Mouse (Mus musculus) kidney, adult 9 months (tissue): ENCODE results near the gene 4933406M09Rik.
A peak's percentile ranks its signal among the peaks of the same experiment; 100 is the strongest.

Experiments used
- DNase-seq: peaks from one replicate; pipeline ENCODE4 v3.0.0; 2022

Gene 4933406M09Rik

DNA sequence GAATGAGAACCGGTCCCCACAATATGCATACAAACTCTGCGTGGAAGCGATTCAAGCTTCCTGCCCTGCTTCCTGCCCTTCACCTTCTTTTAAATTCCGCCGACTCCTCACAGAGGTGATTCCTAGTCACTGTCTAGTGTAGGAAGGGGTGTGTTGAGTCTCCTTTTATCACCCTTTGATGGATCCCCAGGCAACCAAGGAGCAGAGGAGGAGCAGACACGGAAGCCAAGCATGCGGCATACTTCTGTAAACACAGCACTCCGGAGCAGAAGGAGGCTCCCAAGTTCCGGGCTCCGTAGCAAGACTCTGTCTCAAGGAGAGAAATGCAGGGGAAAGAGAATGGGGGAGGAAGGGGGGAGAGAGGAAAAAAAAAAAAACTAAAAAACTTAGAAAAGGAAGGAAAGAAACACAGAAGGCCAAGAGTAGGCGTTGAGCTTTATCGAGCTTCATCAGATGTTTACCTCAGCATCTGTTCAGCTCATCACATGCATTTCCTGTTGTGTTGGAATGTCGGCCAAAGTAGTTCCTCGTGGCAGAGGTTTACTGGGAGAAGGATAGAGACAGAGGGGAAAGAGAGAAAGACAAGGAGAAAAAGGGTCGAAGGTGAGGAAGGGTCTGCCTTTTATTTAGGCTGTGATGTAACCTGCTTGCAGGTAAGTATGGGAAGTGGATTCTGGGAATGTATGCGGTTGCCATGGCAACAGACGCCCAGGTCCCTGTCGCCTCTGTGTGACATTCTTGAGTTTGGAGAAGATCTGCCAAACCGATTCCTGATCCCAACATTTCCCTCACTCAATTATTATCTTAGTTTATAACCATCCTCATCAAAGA, 3.7 kb upstream of the 4933406M09Rik start:
- DNase-seq, result no peak

DNA sequence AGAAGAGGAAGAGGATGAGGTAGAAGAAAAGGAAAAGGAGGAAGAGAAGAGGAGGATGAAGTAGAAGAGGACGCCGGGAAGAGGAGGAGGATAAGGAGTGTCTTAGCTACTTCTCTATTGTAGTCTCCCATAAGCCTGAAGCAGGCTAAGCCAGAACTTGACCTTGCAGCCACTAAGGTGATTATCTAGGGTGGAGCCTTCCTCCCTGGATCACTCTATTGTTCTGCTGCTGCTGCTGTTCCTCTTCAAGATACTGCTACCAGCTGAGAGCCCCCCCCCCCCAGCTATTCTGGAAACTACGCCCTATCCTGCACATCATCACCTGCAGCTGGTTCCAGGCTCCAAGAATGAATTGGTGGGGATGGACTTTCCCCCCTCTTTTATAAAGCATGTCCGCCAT, 1.2 kb upstream of the 4933406M09Rik start:
- DNase-seq, result no peak

DNA sequence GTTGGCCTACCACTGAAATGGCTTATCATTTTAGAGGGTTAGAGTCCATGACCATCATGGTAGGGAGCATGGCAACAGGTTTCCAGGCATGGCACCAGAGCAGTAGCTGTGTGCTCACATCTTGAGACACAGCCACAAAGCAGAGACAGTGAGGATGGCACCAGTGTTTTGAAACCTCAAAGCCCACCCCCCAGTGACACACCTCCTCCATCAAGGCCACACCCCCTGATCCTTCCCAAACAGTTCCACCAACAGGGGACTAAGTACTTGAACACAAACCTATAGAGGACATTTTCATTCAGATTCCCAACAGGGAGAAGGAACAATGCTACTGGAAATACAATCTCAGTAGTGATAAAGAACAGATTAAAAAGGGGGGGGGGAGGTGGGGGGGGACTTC, 564 bp upstream of the 4933406M09Rik start:
- DNase-seq, result no peak

DNA sequence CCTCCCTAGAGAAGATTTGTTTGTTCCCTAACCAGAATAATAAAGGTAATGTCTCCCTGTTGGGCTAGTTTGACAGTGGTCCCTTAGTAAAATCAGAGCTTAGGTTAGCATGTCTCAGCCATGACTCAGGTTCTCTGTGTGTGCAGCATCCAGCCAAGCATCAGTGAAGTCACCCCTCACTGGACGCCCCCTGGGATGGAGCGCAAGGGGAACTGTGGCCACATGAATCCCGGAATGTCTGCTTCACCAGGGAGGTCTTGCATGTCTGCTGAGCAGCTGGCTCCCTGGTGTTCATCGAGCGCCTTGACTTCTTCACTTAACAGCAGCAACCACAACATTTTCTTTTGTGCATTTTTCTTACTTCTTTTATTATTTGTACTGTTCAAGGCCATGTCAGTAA, 8.1 kb downstream of the 4933406M09Rik start:
- no peak for DNase-seq

DNA sequence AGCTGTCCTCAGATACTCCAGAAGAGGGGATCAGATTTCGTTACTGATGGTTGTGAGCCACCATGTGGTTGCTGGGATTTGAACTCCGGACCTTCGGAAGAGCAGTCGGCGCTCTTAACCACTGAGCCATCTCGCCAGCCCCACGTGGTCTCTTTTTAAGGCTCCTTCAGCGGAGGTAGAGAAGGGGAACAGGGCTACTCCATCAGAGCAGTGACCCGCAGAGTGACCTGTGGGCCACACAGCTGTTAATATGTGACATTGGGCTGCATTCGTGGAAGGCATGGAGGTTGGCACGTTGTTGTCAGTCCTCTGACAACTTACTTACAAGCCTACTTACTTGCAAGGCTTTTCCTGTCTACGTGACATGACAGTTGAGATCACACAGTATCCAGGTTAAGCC, 12.5 kb downstream of the 4933406M09Rik start:
- peak; percentile 51 for DNase-seq

DNA sequence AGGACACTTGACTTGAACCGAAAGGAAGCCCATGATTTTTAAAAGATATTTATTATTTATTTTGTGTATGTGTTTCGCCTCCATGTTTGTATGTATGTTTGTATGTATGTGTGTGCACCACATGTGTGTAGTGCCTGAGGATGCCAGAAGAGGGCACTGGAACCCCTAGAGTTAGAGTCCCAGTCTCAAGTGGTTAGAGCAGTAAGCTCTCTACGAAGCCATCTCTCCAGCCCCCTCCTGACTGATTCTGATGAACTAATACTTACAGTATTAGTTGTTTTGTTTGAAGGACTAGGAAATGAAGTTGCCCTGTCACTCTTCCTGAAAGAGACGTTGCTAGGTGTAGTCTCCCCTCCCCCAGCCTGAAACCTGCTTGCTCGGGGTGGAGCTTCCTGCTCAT, 14.0 kb downstream of the 4933406M09Rik start:
- DNase-seq, result no peak

DNA sequence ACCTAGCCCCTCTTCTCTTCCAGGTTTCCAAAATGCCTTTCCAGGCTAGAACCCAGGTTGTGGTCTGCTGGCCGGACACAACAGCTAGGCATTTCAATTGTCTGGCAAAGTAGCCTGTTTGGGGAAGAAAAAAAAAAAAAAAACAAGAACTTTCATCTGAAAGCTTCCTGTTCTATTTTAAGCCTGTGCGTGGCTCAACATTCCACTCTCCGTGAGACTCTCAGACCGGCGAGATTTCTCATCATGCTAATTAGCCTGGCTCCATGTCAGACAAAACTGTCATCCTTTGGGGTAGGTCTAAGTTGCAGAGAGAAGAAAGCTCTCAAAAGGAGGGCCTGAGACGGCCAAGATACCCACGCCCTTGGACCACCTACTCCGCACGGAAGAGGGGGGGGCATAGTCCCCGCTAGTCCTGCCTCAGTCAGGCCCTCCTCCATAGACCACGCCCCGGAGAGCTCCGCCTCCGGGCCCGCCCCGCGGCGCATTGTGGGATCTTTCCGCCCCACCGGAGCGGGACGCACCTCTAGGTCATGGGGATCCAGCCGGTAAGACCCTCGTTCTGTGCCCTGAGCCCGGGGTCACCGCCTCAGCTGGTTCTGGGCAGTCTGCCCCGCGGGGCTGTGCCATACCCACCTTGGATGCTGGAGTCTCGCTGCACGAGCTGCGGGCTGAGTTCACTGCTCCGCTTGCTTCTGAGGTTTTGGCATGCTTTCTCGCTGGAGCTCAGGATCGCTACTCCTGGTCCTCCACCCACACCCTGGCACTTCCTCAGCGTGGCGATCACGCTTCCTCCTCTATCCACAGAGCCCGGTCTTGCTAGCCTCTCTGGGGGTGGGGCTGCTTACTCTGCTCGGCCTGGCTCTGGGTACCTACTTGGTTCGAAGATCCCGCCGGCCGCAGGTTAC, 20.0 kb downstream of the 4933406M09Rik start, which contains the start of gene Cyb5r1:
Gene Cyb5r1 (plus strand): TSS at position 51 of the 905 bp plus-strand sequence.
- DNase-seq, result peak; percentile 81

DNA sequence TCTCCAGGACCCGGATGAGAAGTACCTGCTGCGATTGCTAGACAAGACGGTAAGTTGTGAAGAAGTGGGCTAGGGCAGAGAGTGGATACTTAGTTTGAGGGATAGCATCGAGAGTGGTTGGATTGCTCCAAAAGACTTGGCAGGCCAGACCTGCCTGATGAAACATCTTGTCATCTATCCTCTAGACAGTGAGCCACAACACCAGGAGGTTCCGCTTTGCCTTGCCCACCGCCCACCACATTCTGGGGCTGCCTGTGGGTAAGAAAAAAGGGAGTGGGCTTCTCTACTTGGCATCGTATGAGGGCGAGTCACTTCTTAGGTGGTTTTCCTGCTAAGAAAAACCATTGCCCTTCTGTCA, 20.7 kb downstream of the 4933406M09Rik start:
- no peak for DNase-seq

DNA sequence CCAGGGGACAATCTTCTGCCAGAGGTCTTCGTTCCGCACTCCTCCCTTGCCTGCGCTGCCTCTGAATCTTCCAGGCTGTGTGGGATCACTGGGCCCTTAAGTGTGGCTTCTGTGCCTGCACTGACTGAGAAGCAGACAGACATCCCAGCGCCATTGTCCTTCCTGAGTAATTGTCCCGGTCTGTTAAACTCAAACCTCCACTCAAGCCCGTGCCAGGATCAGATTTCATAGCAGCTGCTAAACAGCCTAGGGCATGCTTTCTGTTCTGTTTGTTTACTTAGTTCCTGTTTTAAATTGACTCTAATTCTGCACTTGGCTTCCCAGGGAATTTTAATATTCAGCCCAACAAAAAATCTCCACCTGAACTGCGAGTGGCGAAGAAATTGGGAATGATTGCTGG, 22.3 kb downstream of the 4933406M09Rik start:
- peak; percentile 60 for DNase-seq

DNA sequence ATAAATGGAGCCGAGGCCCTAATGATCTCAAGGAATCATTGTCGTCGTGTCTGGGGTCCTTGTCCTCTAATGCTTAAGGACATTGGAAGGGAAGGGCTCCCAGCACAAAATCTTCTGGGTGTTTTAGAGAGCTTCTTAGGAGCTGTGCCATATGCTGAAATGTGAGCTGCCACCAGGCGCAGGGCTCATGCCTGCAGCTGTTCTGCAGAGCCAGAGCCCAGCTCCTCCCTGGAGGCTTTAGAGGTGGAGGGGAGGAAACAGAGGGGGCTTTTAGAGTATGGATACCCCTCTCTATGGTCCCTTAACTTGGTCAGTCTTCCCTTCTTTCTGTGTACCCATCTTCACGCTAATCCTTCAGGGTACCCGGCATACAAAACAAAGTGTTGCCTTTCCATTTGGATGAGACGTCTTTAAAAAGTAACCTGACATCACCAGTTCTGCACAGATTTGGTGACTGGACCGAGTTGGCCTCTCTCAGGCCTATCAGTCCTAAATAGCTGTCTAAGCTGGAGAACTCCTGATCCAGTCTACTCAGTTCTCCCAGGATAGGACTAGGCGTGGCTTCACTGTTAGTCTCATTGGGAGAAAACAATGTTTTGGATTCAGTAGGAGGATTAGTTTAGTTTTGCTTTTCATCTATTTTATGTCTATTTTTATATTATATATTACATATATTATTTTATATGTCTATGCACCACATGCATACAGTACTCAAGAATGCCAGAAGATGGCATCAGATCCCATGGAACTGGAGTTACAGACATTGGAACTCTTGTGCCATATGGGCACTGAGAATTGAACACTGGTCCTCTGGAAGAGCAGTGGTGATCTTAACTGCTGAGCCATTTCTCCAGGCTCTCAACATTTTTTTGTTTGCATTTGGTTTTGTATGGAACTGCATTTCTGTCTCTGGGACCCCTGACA, 26.2 kb downstream of the 4933406M09Rik start:
- no peak for DNase-seq

DNA sequence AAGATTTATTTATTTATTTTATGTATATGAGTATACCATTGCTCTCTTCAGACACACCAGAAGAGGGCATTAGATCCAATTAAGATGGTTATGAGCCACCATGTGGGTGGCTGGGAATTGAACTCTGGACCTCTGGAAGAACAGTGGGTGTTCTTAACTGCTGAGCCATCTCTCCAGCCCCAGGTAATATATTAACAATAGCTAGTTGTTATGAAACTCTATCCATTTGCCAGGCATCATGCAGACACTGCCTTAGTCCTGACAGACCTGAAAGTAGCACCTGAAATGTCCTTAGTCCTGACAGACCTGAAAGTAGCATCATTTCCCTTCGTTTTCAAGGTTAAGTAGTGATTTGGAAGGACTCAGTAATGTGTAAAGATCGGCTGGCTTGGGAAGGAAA, 28.3 kb downstream of the 4933406M09Rik start:
- peak; percentile 76 for DNase-seq

DNA sequence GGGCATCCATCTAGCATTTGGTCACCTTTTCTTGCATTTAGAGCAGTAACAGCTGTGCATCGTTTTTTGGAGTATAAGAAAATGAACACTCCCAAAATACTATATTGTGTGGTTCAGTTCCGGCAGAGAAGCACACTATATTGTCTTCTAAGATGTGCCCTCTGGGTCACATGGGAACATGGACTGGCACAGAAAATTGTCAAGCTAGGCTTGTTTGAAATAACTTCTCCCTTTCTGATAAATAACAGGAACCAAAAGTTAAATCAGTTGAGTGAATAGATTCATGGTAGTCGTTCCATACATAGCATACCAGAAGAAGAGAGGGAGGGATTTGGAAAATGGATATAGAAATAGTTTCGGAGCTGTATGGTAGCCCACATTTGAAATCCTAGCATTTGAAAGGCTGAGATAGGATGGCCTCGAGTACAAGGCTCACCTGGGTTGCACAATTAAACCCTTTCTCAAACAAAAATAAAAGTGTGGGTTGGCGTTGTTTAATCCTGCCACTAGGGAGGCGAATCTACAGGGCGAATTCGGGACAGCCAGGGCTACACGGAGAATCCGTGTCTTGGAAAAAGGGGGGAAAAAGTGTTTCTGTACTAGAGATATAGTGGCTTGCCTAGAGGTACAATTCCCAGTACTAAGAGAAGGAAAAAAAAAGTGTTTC, 28.9 kb downstream of the 4933406M09Rik start:
- DNase-seq, result no peak

DNA sequence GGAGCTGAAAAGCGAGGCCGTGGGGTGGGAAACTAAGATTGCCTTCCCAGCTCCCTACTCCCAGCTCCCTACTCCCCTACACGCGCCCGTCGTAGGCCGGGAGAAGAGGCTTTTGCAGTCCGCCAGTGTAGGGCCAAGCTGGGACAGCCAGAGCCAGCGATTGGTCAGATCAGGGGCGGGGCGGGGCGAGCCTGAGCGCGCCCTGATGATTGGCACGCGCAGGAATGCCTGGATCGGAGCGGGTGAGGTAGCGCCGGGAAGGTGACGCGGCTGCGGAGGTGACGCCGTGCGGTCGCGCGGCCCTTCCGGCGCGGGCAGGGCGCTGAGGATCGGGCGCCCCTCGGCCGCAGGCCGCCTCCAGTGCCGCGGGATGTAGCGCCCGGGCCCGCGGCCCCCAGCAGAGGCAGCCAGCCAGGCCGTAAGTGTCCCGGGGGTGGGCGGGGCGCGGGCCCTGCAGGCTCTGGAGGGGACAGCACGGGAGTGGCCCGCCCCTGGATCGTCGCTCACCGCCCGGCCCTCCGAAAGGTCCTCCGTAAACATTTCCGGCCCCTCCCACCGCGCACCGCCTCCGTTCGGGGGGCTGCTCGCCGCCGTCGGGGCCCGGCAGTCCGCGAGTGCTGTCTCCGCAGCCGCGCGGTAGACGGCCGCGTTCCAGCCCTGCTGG, 29.6 kb downstream of the 4933406M09Rik start, which contains the start of gene Adipor1:
Gene Adipor1 (plus strand): TSS at position 211 of the 664 bp plus-strand sequence.
- peak; percentile 98 for DNase-seq

DNA sequence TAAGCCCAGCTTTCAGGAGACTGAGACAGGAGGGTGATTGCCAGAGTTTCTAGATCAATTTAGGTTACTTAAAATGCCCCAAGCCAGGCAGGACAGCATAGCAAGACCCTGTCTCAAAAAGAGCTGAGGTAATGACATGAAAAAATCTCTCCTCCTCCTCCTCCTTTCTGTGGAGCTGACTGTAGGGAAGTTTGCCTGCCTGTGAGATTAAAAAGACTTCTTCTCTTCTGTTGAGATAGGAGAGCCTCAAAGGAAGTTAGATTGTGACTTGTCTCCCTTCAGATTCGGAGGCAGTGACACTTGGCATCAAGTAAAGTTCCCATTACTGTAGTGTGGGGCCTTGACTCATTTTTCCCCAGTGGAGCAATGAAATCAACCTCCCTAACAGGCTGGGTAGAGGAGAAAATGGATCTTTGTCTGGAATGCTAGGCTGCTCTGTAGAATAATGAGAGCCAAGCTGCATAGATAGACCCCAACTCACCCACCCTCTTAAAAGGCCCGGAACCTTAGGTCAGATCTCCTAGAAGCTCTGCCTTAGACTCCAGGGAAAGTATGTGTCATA, 32.8 kb downstream of the 4933406M09Rik start:
- DNase-seq, result no peak

DNA sequence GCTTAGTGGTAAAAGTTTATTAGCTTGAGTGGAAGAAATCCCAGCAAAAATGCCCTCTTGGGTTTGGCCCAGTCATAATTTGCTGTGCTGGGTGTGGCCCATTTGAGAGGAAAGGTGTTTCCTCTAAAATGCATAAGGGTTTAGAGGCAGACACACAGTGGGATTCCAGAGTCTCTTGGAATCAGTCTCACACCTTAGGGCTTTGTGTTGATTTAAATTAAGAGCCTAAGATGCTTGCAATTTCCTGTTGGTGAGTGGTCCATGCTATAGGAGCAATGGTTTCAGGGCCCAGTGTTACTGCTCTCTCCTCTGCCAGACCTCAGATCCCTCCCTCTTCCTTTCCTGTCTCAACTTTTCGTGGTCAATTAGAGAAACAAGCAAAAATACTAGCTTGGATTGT, 33.4 kb downstream of the 4933406M09Rik start:
- DNase-seq, result no peak

DNA sequence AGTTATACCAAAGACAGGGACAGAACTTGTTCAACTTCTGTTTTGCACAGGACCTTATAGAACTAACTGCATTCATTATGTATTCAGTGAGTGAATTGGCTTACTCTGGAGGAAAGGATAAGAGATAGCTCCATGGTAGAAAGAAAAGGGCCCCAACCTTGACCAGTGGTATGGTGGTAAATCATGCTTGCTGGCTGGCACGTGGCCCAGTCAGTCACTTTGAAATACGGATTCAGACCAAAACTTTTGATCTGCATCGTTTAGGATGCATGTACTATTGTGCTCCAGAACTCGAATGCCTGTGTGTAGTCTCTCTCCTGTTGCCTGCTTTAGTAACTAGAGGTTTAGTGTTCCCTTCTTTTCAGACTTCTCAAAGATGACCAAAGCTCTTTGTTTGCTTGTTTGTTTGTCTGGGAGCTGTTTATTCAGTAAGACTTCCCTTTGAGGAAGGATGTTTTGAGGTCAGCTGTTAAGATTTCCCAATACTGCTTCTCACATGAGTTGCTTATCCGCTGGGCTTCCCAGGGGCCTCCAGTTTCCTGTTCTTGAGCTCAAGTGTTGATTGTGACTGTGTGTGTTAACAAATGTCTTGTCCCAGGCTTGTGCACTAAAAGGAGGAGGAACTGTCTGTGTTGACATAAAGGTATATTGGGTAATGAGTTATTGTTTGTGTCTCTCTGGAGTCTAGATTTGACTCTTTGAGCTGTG, 34.2 kb downstream of the 4933406M09Rik start:
- no peak for DNase-seq

DNA sequence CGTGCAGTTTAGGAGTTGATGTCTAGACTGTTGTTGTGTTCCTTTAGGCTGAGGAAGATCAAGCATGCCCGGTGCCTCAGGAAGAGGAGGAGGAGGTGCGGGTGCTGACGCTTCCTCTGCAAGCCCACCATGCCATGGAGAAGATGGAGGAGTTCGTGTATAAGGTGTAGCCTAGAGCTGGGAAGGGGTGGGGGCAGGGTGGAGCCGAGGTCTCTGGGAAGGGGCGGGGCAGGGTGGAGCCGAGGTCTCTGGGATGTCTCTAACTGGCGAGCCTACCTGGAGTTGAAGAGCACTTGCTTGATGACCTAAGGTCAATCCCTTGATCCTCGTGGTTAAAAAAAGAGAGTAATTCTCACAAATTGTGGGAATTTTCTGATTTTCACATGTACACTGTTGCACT, 38.2 kb downstream of the 4933406M09Rik start:
- no peak for DNase-seq

DNA sequence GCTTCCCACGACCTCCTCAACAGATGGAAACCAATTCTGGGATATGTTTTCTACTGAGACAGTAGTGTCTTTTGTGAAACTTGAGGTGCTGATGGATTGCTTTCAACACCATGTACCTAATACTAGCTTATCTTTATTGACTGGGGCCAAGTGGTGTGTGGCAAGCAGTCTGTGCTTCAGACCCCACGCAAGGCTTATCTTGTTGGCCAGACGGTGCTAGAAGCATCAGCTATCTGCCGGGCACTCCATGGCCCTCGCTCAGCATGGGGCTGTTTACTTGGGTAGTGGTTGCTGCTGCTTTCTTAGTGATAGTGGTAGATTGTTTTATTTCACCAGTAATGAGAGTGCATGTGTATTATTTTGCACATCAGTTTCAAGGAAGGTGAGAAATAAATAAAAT, 40.5 kb downstream of the 4933406M09Rik start:
- DNase-seq, result no peak

DNA sequence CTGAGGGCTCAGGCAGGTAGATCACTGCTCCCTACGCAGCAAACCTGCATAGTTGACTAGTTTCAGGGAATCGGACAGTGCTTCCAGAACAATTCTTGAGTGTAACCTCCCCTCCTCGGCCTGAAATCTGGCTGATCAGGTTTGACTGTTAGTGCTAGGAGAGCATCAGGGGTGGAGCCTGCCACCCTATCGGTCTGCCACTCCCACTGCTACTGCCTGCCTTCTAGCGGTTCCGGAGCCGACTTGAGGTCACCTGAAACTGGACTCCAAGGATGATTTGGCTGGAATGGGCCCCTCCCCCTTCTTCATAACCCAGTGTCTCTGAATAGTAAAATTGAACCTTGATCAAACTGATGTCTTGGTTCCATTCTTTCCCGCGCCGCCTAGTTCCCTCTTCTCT, 47.3 kb downstream of the 4933406M09Rik start:
- no peak for DNase-seq

DNA sequence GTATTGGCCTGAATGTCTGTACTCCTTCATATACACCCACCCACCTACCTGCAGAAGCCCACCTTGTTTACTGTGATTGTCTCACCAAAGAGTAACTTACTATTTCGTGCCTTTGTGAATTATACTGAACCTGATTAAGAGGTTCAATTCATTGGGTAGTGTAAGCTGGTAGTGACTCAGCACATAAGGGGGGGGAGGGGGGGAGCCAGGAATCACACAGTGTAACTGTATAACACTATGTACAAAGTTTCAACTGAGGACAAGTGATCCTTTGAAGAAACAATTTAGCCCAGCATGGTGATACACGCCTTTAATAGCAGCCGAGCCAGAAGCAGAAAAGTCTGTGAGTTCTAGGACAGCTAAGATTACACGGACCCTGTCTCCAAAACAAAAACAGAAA, 47.7 kb downstream of the 4933406M09Rik start:
- no peak for DNase-seq

DNA sequence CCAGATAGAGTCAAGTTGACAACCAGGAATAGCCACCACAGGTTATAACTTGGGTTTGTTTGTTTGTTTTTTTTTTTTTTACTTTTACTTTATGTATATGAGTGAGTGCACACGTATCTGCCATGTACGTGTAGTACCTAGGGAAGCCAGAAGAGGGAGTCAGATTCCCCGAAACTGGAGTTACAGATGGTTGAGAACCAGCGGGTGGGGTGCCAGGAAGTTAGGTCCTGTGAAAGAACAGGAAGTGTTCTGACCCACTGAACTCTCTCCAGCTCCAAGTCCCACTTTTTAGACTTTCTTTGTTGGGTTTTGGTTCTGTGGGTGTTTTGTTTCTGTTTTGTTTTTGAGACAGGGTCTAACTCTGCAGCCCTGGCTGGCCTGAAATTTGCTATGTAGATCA, 49.7 kb downstream of the 4933406M09Rik start:
- peak; percentile 38 for DNase-seq
